Mouse (Mus musculus): ENCODE data around the gene Tcf21.
A peak's percentile ranks its signal among the peaks of the same experiment; 100 is the strongest.

Tcf21 gene

GRCm38 (mm10) chr10:22815461-22816236 is 4.3 kb downstream of the Tcf21 start:
- DNase-seq = no peak

- no peak for DNase-seq
These were observed 5.2 kb downstream of the Tcf21 start for GRCm38 (mm10) chr10:22814771-22815170.

- no peak for DNase-seq
These were observed 5.7 kb downstream of the Tcf21 start for GRCm38 (mm10) chr10:22814294-22814693.

- no peak for DNase-seq
These were observed 6.5 kb downstream of the Tcf21 start for GRCm38 (mm10) chr10:22813317-22813960.

GRCm38 (mm10) chr10:22811921-22812320 is 8.1 kb downstream of the Tcf21 start:
- DNase-seq = peak in 1 of 2 experiments; percentile 11

- DNase-seq = peak in 1 of 2 experiments; percentile 7
These were observed 37.3 kb downstream of the Tcf21 start for GRCm38 (mm10) chr10:22782684-22783083.

GRCm38 (mm10) chr10:22781466-22781865 is 38.5 kb downstream of the Tcf21 start:
- peak in 1 of 2 experiments; percentile 29 for DNase-seq

GRCm38 (mm10) chr10:22777939-22778338 is 42.0 kb downstream of the Tcf21 start:
- peak; percentile 7 to 16 for DNase-seq

- peak in 1 of 2 experiments; percentile 58 for DNase-seq
These were observed 43.8 kb downstream of the Tcf21 start for GRCm38 (mm10) chr10:22776007-22776698.

- no peak for DNase-seq
These were observed 44.5 kb downstream of the Tcf21 start for GRCm38 (mm10) chr10:22775456-22775855.

- no peak for DNase-seq
These were observed 45.3 kb downstream of the Tcf21 start for GRCm38 (mm10) chr10:22774626-22775025.

All from kidney, adult 8-10 months (tissue).